Mouse (Mus musculus): ENCODE data around the gene Nav2.

Gene Nav2

DNA sequence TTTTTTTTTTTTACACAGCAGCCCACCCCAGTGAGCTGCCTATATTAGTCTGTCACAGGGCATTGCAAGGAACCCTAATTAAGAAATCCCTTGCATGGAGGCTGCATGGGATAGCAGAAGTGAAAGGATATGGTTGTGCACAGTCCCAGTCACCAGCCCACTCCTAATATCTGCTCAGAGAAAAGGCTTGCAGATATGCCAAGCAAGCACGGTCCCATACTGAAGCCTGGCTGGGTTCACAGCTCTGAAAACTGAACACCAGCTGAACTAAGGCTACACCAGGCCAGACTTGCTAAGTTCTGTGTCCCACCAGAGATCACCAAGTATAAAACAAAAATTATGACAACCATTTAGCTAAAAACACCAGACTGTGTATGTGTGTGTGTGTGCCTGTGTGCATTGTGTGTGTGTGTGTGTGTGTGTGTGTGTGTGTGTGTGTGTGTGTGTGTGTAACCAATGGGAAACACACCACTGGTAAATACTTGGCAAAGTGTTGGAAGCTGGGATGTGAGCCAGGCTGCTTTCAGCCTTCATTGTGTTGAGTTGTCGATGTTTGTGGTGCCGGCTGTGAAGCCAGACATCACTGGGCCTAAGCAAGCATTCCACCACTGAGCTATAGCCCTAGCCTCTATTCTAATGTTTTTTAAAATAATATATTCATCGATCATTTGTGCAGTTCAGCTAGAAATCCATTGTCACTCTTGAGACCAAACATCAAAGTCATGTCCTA is 156.4 kb downstream of the Nav2 start:
- DNase-seq: no peak

DNA sequence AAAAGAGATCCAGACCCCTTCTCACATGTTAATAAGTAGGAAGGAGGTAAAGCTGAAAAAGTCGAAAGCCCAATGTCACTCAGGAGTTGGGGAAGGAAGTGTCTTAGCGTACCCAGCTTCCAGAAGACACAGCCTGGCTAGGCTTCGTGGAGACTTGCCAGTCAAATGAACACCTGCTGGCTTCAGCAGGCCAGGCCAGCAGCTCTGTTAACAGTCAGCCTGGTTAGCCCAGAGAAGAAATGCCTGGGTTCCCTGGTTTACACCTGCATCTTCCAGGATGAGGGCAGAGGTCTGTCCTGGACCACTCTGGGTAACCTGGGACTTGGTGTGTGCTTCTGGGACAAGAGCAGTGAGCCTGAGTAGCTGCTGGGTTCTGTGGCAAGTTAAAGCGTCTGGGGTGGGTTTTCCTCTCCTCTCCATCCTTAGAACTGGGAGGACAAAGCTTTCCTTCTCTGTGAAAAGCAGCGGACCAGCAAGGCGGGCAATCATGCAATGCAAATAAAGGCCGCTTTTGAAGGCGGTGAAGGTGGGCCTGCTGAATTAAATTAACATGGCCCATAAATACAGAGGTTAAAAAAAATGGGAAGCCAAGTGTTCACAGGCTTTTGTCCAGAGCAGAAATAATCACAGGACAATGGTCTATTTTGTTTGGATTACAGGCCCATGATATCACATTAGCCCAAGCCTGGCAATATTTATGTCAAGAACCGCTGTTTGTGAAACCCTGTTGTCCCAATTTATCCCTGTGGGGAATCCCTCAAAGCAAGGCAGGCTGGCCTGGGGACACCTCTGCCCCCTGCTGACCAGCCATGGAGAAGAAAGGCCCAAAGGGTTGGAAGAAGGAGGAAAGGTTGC is 157.3 kb downstream of the Nav2 start:
- DNase-seq: no peak

DNA sequence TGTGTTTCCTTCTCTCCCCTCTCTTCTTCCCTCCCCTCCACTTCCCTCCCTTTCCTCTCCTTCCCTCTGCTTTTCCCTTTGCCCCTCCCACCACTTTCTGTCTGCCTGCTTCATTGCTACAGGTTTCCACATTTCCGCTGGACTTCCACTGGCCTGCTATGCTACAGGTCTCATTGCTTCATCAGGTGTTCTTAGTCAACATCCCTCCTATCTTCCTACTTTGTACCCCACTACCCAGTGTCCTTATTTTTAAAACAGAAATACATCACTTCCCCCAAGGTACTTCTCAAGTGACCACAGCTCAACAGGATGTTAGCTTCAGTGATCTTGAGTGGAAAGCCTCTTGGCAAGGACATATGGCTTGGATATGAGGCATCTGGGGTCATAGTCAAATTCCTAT is 158.3 kb downstream of the Nav2 start:
- no peak for DNase-seq

DNA sequence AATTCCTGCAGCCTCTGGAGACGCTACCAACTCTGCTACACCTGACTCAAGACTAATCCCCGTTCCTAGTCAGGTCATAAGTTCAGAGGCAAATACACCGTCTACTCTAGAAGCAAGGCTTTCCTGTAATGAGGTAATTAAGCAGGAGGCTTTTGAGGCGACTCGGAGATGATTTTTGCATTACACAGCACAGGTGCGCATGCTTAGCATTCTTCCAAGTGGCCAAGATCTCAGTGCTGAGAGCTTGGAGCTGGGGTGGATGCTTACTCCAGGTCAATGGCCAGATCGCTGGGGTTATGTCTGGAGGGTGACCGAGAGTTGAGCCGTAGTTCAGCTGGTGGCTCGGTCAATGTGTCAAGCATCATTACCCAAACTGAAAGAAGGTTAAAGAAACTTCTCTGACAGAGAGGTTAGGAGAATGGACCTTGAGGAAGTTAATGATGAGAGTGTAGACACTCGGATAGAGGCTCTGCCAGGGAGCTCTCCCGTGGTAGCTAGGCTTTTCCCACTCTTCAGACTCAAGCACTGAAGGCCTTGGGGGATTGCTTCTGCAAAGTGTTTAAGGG is 161.0 kb downstream of the Nav2 start:
- DNase-seq: no peak

DNA sequence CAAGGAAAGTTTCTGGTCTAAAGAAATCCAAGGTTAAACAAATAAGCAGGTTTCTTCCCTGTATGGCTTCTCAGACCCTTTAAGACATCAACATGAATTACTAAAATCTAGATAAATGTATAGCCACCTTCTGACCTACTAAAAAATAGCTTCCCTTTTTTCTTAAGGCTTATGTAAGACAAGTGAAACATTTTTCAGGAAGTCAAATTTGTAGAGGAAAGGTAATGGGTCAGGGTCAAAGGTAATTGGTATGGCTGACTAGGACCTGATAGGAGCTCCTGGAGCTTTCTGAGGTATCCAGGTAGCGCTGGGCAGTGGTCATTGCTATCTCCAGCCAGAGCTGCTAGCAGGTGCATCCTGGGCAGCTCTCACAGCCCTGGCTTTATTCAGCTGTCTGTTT is 162.1 kb downstream of the Nav2 start:
- DNase-seq: no peak

DNA sequence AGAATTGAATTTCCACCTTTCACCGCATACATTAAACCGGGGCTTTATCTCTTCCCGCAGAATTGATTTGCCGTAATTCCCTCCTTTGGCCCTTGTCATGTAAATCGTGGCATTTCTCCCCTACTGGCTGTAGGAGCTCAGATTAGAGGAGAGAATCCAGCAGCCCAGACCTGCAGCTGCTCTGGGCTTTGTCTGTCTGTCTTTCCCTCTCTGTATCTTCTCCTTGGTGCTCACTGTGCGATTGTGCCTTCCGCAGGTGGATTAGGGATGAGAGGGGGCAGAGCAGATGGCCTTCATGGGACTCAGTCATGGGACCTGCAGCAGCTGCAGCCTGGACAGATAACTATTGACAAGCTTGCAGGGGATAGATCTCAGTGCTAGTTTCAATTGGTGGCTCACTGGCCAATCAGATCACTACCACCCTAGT is 162.6 kb downstream of the Nav2 start:
- DNase-seq: no peak

DNA sequence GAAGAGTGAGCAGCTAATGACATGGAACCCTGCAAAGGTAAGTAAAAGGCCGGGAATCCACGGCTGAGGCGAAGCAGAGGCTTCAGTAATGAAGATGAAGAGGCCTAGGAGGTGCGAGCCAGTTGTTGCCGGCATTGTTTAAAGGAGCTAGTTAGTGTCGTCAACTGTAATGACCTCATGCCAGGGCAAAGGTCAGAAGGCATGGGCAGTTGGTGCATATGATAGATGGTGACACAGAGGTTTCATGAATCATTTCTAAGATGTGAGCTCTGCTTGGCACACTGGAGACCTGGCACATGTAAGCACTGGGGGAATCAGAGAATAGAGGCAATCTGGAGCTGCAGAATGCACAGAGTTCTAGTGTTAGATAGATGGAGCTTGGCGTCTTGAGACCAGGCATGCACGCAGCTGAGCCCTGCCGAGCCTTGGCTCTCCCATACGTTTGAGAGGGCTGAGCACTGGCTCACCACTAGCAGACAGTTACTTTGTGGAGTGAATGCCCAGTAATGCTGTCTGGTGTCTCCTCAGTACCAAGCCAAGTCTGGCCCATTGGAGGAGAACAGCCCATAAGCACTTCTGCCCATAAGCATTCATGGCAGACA is 166.9 kb downstream of the Nav2 start:
- DNase-seq: no peak

DNA sequence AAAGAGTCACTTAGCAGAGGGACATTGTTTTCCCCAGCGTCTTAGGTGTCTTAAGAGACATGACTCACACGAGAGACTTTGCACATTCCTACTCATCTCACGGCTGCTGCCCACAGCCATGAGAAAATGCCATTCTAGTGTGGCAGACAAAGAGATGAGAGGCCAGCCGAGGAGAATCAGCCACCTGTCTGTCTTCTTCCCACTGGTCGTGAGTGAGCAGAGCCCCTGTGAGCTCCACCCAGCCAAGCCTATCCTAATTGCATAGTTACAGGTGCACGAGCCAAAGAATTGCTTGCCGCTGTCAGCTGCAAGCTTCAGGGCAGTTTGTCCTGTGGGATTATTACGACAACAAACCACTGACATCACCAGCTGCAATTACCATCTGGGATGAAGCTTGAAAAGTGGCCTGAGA is 167.8 kb downstream of the Nav2 start:
- no peak for DNase-seq

DNA sequence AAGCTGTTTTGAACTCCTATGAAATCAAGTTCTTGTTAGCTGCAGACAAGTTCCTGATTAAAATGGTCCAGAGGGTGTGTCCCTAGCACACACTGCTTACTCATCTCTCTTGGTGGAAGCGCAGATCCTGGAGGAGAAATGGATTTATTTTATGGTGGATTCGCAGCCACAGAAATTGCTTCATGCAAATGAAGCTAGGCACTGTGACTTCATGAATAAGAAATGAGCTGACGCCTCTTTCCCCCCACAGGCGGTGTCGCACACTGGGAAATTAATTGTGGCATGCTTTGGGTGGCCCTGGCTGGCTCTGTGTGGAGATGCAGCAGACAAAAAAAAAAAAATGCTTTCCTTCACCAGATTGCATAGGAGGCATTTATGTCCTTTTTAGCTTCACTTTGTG is 170.4 kb downstream of the Nav2 start:
- no peak for DNase-seq

DNA sequence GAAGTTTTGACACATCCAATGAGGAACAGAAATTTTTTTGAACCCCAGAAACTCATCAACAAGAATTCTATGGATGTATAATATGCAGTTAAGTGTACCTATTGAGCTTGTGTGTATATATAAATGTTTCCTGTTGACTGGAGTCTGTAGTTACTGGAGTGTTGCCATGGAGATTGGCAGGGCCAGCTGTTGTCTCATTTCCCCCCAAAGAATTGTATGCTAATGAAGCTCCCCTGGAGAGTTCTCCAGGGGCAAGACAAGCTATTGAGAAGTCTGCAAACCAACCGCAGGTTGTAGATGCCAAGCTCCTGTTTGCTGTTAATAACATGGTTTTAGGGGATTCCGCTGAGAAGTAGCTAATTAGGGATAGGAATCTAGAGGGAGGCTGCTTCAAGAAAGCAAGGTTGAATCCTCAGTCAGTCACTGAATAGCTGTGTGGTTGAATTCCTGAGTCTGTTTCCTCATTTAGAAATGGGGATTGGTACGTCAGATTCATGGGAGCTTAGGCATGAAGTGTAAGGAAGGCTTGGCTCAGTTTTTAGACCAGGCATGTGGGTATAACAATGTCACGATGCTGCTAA is 174.2 kb downstream of the Nav2 start:
- DNase-seq: no peak

DNA sequence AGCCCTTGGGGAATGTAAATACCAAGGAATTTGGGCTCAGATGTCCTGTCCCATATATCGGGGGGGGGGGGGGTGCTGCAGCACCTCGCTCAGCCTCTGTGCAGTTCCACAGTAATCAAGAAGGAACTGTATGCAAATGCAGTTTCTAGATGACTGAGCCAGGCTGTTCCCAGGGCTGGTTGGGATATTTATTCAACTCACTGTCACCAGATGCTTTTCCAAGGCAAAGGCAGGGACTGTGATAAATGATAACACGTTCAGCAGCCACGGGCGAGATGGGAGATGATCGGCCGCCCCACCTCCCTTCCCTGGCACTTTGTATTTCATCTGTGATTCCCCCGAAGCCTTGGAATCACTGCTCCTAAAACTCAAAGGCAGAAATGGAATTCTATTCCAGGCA is 176.3 kb downstream of the Nav2 start:
- DNase-seq: no peak

DNA sequence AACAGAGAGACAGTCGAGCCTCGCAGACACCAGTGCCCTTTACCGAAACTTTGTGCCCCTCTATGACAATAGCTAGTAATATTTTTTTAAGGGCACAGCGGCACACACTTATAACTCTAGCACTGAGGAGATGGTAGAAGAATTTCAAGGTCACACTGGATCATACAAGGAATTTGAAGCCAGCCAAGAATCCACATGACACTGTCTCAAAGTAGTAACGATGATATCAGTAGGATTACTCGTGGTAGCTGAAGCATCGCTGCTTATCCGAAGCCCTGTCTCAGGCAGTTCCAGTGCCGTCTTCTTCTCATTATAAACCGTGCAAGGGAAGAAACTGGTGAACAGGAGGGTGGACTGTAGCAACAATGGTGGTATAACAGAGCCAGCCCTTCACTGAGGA is 177.2 kb downstream of the Nav2 start:
- no peak for DNase-seq

DNA sequence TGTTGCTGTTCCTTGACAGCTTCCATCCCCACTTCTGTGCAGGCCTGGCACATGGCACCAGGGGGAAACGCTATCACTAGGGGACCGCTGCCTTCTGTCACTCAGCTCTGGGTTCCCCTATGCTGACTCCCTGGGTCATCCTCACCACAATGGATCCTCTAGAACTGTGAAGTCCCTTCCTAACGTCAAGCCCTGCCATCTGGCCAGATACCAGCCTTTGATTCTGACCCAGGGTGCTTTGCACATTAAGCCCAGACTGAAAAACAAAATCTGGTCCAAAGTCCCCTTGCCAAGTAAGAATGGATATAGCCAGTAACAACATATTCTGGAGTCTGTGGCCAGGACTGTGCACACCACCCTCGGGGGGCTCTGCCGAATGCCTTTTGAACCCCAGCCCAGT is 178.6 kb downstream of the Nav2 start:
- no peak for DNase-seq

DNA sequence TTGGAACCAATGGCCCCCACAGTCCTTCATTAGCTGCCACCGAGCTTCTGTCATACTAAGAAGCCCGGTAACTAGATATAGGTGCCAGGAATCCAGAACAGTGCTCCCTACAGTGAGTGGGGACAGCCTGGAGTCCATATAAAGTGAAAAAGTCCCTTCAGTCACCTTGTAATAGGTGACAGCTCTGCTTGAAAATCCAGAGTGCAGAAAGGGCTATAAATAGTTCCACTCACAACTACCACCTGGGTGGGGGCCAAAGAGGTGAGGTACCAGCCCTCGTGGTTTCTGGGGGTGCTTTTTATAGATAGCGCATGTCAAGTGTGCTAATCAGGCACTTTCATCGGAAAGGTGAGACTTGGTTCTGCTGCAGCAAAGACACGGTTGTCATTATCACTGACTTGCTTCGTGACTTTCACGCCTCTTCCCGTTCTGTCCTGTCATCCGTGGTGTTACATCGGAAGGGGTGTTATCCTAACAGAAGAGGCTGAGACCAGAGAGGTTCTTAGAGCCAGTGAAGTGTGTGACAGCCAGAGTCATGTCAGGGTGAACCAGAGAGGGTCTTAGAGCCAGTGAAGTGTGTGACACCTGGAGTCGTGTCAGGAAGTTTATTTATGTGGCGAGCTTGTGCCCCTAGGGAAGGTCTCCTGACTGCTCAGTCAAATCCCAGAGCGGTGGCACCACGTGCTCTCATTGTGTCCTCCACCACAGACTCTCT is 179.8 kb downstream of the Nav2 start:
- DNase-seq: no peak

DNA sequence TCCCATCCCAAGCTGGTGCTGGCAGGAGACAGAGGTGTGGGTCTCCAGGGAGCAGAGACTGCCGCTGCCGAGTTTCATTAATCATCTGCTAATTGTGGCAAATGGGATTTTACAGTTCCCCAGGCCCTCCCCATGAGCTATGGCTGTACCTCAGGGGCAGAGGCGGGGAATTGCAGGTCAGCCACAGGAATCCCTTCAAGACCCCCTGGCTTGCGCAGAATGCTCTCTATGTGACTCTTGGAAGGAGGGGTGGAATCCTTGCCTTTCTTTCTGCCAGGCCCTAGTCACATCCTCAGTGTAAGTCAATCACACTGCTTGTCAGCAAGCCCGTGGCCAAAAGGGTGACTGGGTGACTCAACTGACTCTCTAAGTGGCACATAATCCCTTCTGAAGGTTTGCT is 182.9 kb downstream of the Nav2 start:
- DNase-seq: no peak

DNA sequence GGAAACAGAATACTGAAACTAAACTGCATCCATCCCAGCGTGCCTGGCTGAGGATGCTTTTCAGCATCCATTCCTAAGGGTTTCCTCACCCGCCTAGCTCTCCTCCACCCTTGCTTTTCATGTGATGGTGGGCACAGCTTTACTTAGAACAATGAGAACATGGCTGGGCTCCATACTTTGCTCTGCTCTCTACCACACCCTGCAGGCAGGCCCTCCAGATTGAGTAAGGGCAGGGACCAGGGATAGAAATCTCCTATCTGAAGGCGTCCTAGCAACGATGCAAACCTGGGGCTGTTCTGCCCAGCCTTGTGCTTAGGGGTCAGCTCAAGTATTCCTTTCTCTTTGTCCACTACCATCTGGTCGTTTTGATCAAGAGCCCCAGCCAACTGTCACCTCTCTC is 183.4 kb downstream of the Nav2 start:
- no peak for DNase-seq

DNA sequence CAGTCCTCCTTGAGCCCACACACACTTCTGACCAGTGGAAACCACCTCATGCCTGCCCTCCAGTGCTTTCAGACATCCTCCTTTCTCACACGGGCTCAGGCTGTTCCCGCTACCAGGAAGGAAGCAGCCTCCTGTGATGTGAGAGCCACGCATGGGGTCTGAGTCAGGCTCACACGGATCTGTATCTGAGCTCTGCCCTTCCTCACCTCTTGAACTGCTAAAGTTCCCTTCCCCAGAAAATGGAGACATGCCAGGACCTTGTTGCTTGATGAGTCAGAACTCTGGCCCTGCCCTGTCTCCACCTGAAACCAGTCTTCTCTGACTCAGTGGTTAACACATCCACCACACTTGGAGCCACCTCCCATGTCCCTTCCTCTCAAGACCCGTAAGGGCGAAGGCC is 185.1 kb downstream of the Nav2 start:
- no peak for DNase-seq

DNA sequence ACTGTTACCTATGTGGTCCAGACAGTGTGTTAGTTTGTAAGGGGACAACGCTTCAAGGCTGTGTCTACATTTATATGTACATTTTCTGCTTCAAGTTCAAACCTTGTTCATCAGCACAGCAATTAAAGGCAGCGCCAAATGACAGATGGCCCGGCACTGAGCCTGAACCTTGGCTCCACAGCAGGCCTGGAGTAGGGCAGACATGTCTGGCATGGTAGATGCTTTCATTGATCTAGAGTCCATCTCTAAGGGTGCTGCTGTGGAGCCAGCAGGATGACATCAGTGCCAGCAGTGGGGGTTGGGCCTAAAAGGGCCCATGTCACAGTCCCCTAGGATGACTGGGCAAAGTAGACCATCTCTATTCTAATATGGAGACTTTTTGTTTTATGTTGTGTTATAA is 186.0 kb downstream of the Nav2 start:
- DNase-seq: no peak

DNA sequence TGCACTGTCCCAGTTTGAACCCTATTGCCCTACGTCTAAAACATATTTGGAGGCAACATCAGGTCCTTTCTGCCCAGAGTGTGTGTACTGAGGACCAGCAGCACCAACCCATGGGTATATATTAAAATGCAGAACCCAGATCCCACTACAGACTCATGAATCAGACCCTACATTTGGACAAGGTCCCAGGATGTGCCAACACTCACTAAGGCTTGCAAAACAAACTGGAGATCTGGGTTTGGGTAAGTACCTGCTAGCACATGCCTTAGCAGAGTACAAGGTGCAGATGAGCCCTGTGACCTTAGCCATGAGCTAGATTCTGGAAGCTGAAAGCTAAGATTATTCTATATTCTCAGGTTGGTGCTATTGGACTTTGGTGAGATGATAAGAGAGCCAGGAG is 192.8 kb downstream of the Nav2 start:
- no peak for DNase-seq

DNA sequence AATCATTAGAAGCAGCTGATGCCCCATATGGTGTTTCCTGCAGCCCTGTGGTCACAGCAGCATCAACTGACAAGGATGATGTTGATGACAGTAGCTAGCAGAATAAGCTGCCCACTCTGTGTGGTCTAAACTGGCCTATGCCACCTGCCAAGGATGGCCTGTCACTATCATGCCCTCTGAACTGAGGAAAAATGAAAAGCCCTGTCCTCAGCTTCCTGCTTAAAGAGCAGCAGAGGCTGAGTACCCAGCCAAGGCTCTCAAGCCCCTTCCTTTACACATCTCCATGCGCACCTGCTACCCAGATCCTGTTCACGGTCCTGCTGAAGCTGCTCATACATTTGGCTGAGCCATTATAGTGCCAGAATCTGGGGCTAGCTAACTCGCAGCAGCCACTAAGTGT is 193.7 kb downstream of the Nav2 start:
- DNase-seq: no peak

DNA sequence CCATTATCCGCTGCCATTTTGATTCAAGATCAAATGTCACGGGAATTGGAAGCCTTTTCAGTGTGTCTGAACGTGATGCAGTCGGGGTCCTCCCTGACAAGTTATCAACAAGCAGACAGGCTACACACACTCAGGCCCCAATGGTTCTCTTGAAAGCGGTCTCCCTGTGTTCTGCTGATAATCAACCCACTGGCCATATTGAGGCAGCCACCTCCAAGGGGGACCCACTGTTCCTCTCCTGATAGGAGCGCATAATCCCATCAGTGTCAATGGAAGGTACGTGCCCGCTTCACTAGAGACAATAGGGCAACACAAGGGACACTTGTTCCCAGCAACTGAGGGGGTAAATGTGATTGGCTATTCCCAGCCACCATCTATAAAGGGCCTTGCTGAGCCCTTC is 195.9 kb downstream of the Nav2 start:
- DNase-seq: no peak

DNA sequence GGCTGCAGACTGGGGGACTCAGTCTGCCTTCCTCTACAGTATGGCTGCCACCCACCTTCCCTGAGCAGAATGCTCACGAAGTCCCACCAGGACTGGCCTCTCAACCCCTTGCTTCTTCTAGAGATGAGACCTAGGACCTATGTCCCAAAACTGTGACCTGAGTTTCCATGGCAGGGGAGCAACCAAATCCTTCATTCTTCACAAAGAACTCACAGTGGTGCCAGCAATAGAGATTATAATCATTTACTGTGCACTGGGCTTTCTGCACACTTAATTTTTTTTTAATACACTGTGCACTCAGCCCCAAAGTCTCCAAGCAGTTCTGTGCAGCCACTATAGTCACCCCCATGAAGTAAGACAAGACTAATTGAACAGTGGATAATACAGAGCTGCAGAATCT is 196.3 kb downstream of the Nav2 start:
- no peak for DNase-seq

DNA sequence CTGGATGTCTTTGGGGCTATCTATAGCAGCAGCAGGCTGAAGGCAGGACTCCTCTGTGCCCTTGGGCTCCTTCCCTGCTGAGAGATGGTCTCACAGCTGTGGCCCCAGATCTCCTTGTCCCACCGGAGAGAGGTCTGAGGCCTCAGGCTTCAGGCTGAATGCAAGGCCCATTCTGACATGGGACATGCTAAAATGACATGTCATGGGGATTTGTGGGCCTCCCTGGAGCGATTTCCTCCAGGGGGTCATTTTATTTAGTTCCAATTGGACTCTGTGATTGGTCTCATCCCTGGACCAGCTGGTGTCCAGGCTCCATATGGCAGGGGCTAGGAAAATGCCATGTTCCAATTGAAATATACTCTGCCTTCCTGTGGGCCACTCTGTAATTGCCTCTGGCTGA is 197.0 kb downstream of the Nav2 start:
- DNase-seq: no peak
